Mouse (Mus musculus): Measurements from ENCODE around the gene Asphd2.
A peak's percentile ranks its signal among the peaks of the same experiment; 100 is the strongest.

DNA sequence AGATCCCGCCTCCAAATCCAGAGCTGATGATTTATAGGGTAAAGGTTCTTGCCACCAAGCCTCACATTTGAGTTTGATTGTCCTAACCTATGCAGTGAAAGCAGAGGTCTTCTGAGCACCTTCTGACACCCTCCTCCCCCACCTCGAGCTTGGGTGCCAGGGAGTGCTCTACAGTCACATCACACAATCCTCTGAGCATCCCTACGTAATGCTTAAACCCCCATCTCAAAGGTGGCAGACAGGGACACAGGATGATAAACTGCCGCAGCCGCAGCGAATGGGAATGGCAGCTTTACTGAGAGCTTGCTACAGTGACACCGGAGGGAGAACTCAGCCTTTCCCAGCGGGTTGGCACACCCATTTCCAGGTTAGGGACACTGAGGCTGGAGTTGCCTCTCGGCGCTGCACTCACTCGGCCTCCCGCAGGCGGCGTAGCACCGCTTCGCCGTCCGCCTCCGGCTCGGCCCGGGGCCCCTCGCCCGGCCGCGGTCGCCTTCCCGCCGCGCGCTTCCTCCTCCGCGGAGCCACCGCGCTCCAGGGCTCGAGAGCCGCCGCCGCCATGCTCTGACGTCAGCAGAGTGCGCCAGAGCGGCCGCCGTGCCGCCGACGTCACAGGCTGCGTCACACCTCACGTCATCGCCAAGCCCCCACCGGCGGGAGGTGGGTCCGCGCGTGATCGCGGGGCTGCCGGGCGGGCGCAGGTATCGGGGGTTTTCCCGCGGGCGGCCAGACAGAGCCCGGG lies 52.0 kb downstream of the Asphd2 start, which contains the start of the genes Srrd and Hps4:
- TF ChIP-seq POLR2A (IDR thresholded peaks at IDR 0.05; ENCODE audit: extremely low read depth, insufficient read depth, low read length) (peak; percentile 39; the same call in 1 of the 2 replicates), CTCF (IDR thresholded peaks at IDR 0.05; ENCODE audit: low read depth, low read length) (no peak)
